Mouse (Mus musculus): ENCODE data around the gene Zfhx3.

Gene Zfhx3

GRCm38 (mm10) chr8:108950311-108950710 is 1007.9 kb downstream of the Zfhx3 start:
- in situ Hi-C loops (cut with MboI; ENCODE audit: low sequenced_read_pairs) = no loop called here

- in situ Hi-C loops (cut with MboI; ENCODE audit: low sequenced_read_pairs) = no loop called here
These were observed 1009.1 kb downstream of the Zfhx3 start for GRCm38 (mm10) chr8:108951560-108951959.

GRCm38 (mm10) chr8:108956416-108956815 is 1014.0 kb downstream of the Zfhx3 start:
- in situ Hi-C loops (cut with MboI; ENCODE audit: low sequenced_read_pairs) = no loop called here

GRCm38 (mm10) chr8:108962516-108962915 is 1020.1 kb downstream of the Zfhx3 start:
- in situ Hi-C loops (cut with MboI; ENCODE audit: low sequenced_read_pairs) = no loop called here

- in situ Hi-C loops (cut with MboI; ENCODE audit: low sequenced_read_pairs) = no loop called here
These were observed 1020.7 kb downstream of the Zfhx3 start for GRCm38 (mm10) chr8:108963181-108963580.

GRCm38 (mm10) chr8:108966041-108966440 is 1023.6 kb downstream of the Zfhx3 start:
- in situ Hi-C loops (cut with MboI; ENCODE audit: low sequenced_read_pairs) = no loop called here

- in situ Hi-C loops (cut with MboI; ENCODE audit: low sequenced_read_pairs) = no loop called here
These were observed 1031.3 kb downstream of the Zfhx3 start for GRCm38 (mm10) chr8:108973639-108974325.

- in situ Hi-C loops (cut with MboI; ENCODE audit: low sequenced_read_pairs) = no loop called here
These were observed 1035.4 kb downstream of the Zfhx3 start for GRCm38 (mm10) chr8:108977693-108978361.

GRCm38 (mm10) chr8:108978362-108978750 is 1035.9 kb downstream of the Zfhx3 start:
- in situ Hi-C loops (cut with MboI; ENCODE audit: low sequenced_read_pairs) = no loop called here

GRCm38 (mm10) chr8:108984904-108985303 is 1042.5 kb downstream of the Zfhx3 start:
- in situ Hi-C loops (cut with MboI; ENCODE audit: low sequenced_read_pairs) = no loop called here

GRCm38 (mm10) chr8:108989841-108990240 is 1047.4 kb downstream of the Zfhx3 start:
- in situ Hi-C loops (cut with MboI; ENCODE audit: low sequenced_read_pairs) = no loop called here

- in situ Hi-C loops (cut with MboI; ENCODE audit: low sequenced_read_pairs) = no loop called here
These were observed 1048.1 kb downstream of the Zfhx3 start for GRCm38 (mm10) chr8:108990537-108990936.

GRCm38 (mm10) chr8:108991395-108991794 is 1049.0 kb downstream of the Zfhx3 start:
- in situ Hi-C loops (cut with MboI; ENCODE audit: low sequenced_read_pairs) = no loop called here

- in situ Hi-C loops (cut with MboI; ENCODE audit: low sequenced_read_pairs) = no loop called here
These were observed 1051.3 kb downstream of the Zfhx3 start for GRCm38 (mm10) chr8:108993718-108994117.

- in situ Hi-C loops (cut with MboI; ENCODE audit: low sequenced_read_pairs) = no loop called here
These were observed 1051.7 kb downstream of the Zfhx3 start for GRCm38 (mm10) chr8:108994187-108994586.

- in situ Hi-C loops (cut with MboI; ENCODE audit: low sequenced_read_pairs) = no loop called here
These were observed 1052.4 kb downstream of the Zfhx3 start for GRCm38 (mm10) chr8:108994880-108995279.

GRCm38 (mm10) chr8:108997334-108997733 is 1054.9 kb downstream of the Zfhx3 start:
- in situ Hi-C loops (cut with MboI; ENCODE audit: low sequenced_read_pairs) = no loop called here

- in situ Hi-C loops (cut with MboI; ENCODE audit: low sequenced_read_pairs) = no loop called here
These were observed 1057.1 kb downstream of the Zfhx3 start for GRCm38 (mm10) chr8:108999297-109000249.

GRCm38 (mm10) chr8:109001031-109001430 is 1058.6 kb downstream of the Zfhx3 start:
- in situ Hi-C loops (cut with MboI; ENCODE audit: low sequenced_read_pairs) = no loop called here

GRCm38 (mm10) chr8:109001923-109002322 is 1059.5 kb downstream of the Zfhx3 start:
- in situ Hi-C loops (cut with MboI; ENCODE audit: low sequenced_read_pairs) = no loop called here

GRCm38 (mm10) chr8:109006986-109007385 is 1064.5 kb downstream of the Zfhx3 start:
- in situ Hi-C loops (cut with MboI; ENCODE audit: low sequenced_read_pairs) = no loop called here
